Mouse (Mus musculus) induced T-regulatory cell, adult 2 months (primary cell): ENCODE measurements around the gene Dqx1.

Experiments
- DNase-seq: peaks from one replicate; pipeline ENCODE4 v3.0.0-alpha.2; 2012; ENCODE audit warnings: low read depth

Dqx1 gene

GRCm38 (mm10) chr6:83107566-83108400 is 50.1 kb downstream of the Dqx1 start:
- peak; percentile 90 for DNase-seq

DNA sequence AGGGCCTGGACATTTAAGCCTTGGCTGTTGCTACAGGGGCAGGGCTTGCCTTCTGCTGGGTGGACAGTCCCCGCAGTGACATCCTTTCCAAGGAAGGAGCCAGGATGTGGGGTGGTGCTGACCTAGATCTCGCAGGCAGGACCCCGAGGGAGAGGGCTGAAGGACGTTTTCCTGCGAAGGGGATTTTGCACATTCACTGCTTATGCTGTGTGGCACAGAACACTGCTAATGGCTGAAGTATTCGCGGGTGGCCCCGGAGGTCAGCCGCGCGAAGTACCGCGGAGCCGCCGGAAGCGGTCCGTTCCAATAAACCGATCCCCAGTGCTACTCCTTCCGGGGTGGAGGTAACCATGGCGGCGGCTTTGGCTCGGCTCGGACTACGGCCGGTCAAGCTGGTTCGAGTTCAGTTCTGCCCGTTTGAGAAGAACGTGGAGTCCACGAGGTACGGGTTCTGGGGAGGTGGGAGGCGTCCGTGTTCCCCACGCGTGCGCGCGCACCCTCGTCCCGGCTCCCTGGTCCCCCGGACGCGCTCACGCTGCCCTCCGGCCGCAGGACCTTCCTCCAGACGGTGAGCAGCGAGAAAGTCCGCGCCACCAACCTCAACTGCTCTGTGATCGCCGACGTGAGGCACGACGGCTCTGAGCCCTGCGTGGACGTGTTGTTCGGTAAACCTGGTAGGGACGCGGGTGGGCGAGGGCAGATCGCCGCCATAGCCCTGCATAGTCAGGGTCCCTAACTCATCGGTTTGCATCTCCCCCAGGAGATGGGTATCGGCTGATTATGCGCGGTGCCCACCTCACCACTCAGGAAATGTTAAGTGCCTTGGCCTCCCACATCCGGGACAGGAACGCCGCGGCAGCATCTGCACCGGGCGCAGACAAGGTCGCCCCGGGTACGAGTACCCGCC is 51.4 kb downstream of the Dqx1 start, which contains the start of gene Mrpl53:
Gene Mrpl53 (plus strand): TSS at position 279 of the 907 bp plus-strand sequence.
- DNase-seq, result peak; percentile 81

GRCm38 (mm10) chr6:83111510-83112136 is 54.0 kb downstream of the Dqx1 start:
- no peak for DNase-seq

DNA sequence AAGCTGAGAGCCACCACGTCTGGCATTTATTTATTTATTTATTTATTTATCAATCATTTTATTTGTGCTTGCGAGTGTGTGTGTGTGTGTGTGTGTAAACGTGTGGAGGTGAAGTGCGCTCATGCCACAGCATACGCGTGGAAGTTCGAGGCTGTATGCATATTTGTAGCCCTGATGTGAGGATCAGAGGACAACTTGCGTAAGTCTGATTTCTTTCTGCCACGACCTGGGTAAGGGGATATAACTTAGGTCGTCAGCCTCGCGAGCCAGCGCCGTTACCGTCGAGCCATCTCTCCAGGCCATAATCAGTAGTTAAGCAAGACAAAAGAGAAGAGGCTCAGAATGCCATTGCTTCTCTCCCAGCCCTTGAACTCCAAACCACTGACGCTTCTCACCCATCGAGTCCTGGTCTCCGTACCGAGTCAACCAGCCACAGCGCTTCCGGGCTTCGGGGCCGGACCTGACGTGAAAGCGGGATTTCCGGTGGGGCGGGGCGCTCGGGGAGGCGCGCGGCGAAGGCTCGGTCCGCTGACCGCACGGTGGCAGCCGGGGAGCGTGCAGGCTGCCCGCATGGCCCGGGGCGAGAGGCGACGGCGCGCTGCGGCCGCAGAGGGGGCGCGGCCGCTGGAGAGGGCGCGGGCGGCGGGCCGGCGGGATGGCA is 57.5 kb downstream of the Dqx1 start, which contains the start of gene Mogs:
Gene Mogs (plus strand): TSS at position 486 of the 661 bp plus-strand sequence.
- DNase-seq, result peak; percentile 95

- DNase-seq, result peak; percentile 73
Measured at GRCm38 (mm10) chr6:83115682-83116372, 58.2 kb downstream of the Dqx1 start.

GRCm38 (mm10) chr6:83116373-83117164 is 58.9 kb downstream of the Dqx1 start:
- no peak for DNase-seq
